Mouse (Mus musculus): ENCODE measurements around the gene Pttg1ip. TPM values are rescaled to one million over a fixed set of nuclear protein-coding genes. Genes with fewer than 3 reads are reported as not detected.

Pttg1ip gene
- polyA plus RNA-seq, 1 experiment: 158 TPM

- no peak for DNase-seq (ENCODE audit: low read depth, low spot score)
- 36% methylated on average over 5 of the region's 5 CpGs for WGBS
Observed at GRCm38 (mm10) chr10:77604958-77605357, 23.4 kb downstream of the Pttg1ip start.

- DNase-seq (ENCODE audit: low read depth, low spot score): no peak
- WGBS: 0% methylated on average over 1 of the region's 1 CpGs
Observed at GRCm38 (mm10) chr10:77605368-77605767, 23.8 kb downstream of the Pttg1ip start.

GRCm38 (mm10) chr10:77605908-77606826 is 24.6 kb downstream of the Pttg1ip start, which contains the start of the genes Sumo3 and Gm49325:
Gene Sumo3 (plus strand): TSS chr10:77606097.
Gene Gm49325 (plus strand): TSS chr10:77606197.
- DNase-seq (ENCODE audit: low read depth, low spot score): peak; percentile 77
- WGBS: under 1% methylated on average over 111 of the region's 119 CpGs

- 6% methylated on average over 7 of the region's 7 CpGs for WGBS
- DNase-seq (ENCODE audit: low read depth, low spot score): no peak
Observed at GRCm38 (mm10) chr10:77606855-77607254, 25.3 kb downstream of the Pttg1ip start.

GRCm38 (mm10) chr10:77607441-77607840 is 25.9 kb downstream of the Pttg1ip start:
- WGBS: 33% methylated on average over 5 of the region's 5 CpGs
- DNase-seq (ENCODE audit: low read depth, low spot score): no peak

GRCm38 (mm10) chr10:77608589-77608988 is 27.1 kb downstream of the Pttg1ip start:
- WGBS: 81% methylated on average over 8 of the region's 8 CpGs
- no peak for DNase-seq (ENCODE audit: low read depth, low spot score)

GRCm38 (mm10) chr10:77610221-77610961 is 28.9 kb downstream of the Pttg1ip start:
- WGBS: 88% methylated on average over 8 of the region's 8 CpGs

GRCm38 (mm10) chr10:77613409-77613808 is 31.9 kb downstream of the Pttg1ip start:
- no peak for DNase-seq (ENCODE audit: low read depth, low spot score)
- WGBS: 18% methylated on average over 3 of the region's 3 CpGs

More at GRCm38 (mm10) chr10:77610221-77610961, 28.9 kb downstream of the Pttg1ip start:
- no peak for DNase-seq (ENCODE audit: low read depth, low spot score)

GRCm38 (mm10) chr10:77615647-77616046 is 34.1 kb downstream of the Pttg1ip start:
- 88% methylated on average over 8 of the region's 8 CpGs for WGBS
- no peak for DNase-seq (ENCODE audit: low read depth, low spot score)

GRCm38 (mm10) chr10:77616166-77616565 is 34.6 kb downstream of the Pttg1ip start:
- no peak for DNase-seq (ENCODE audit: low read depth, low spot score)
- WGBS: 90% methylated on average over 9 of the region's 9 CpGs

GRCm38 (mm10) chr10:77616926-77617325 is 35.4 kb downstream of the Pttg1ip start:
- DNase-seq (ENCODE audit: low read depth, low spot score): no peak
- WGBS: 87% methylated on average over 7 of the region's 7 CpGs

- WGBS: 70% methylated on average over 8 of the region's 8 CpGs
- DNase-seq (ENCODE audit: low read depth, low spot score): no peak
Observed at GRCm38 (mm10) chr10:77621546-77621945, 40.0 kb downstream of the Pttg1ip start.

- under 1% methylated on average over 96 of the region's 96 CpGs for WGBS
- DNase-seq (ENCODE audit: low read depth, low spot score): no peak
Observed at GRCm38 (mm10) chr10:77622055-77622988, 40.8 kb downstream of the Pttg1ip start, which contains the start of gene Ube2g2. Gene Ube2g2 (plus strand): TSS chr10:77622275.

GRCm38 (mm10) chr10:77623069-77623492 is 41.6 kb downstream of the Pttg1ip start:
- no peak for DNase-seq (ENCODE audit: low read depth, low spot score)
- WGBS: 2% methylated on average over 8 of the region's 8 CpGs

- WGBS: 33% methylated on average over 10 of the region's 10 CpGs
- no peak for DNase-seq (ENCODE audit: low read depth, low spot score)
Observed at GRCm38 (mm10) chr10:77623639-77624400, 42.3 kb downstream of the Pttg1ip start.

GRCm38 (mm10) chr10:77624570-77624995 is 43.1 kb downstream of the Pttg1ip start:
- WGBS: 19% methylated on average over 7 of the region's 7 CpGs
- no peak for DNase-seq (ENCODE audit: low read depth, low spot score)

- 50% methylated on average over 7 of the region's 7 CpGs for WGBS
Observed at GRCm38 (mm10) chr10:77626036-77626435, 44.5 kb downstream of the Pttg1ip start.

GRCm38 (mm10) chr10:77626591-77626990 is 45.1 kb downstream of the Pttg1ip start:
- 19% methylated on average over 7 of the region's 7 CpGs for WGBS
- DNase-seq (ENCODE audit: low read depth, low spot score): no peak

More at GRCm38 (mm10) chr10:77626036-77626435, 44.5 kb downstream of the Pttg1ip start:
- DNase-seq (ENCODE audit: low read depth, low spot score): no peak

Data from large intestine, adult 2 months (tissue).